Mouse (Mus musculus) natural killer cell, adult 2 months (primary cell): Measurements from ENCODE around the gene Grk3.
A peak's percentile ranks its signal among the peaks of the same experiment; 100 is the strongest.

Source experiments
- DNase-seq, 2 experiments: peaks; one replicate each; pipeline ENCODE4 v3.0.0; 2022; ENCODE audit warnings: low spot score in 2 of 2

Gene Grk3

DNA sequence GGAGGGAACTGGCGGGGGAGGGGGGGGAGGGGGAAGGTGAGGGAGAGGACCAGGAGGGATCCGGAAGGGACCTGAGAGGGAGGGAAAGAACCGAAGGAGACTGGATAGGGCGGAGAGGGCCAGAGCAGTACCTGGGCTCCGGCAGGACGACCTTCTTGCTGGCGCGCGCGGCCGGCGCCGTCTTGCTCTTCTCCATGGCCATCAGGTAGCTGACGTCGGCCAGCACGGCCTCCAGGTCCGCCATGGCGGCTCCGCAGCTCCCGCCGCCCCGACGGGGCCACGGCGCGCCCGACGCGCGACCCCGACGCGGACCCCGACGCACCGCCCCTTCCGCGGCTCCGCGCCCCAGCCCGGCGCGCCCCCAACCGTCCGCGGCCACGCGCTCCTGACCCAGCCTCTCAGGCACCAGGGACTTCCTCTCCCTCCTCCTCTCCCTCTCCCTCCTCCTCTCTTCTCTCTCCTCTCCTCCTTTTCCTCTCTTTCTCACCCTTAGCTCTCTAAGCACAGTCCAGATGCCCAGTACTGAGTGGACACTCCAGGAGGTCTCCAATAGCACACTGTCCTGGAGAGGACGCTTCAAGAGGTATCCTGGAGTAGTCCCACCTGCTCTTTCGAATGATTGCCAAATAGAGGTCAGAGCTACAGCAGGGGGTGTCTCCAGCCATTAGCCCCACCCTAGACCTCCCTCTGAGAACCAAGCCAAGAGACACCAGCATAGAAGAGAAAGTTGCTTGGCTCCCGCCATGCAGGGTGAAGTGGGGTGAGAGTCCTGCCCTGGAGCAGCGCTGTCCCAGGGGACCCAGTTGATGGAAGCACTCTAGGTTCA, at the start of gene Grk3:
Gene Grk3 (minus strand): TSS at position 556 of the 826 bp plus-strand sequence.
- DNase-seq = no peak

DNA sequence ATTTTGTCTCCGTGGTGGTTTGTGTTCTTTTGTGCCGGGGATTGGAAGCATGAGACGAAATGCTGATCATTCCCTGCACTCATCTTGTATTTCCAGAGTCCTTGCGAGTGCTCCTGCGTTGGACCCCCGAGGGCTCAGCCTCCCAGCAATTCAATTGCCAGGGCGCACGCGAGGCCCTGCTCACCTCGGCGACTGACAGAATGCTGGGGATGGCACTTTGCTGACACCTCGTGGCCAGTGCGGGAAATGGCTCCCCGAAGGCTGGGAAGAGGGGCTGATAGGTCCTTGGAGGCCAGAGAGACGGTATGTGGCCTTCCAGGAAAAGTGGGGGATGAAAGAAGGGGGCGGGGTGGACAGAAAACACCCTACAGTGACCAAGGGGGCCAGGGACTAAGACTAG, 38.7 kb upstream of the Grk3 start:
- DNase-seq = peak; percentile 42 to 65

GRCm38 (mm10) chr5:113050581-113051185, 35.1 kb upstream of the Grk3 start:
- no peak for DNase-seq

DNA sequence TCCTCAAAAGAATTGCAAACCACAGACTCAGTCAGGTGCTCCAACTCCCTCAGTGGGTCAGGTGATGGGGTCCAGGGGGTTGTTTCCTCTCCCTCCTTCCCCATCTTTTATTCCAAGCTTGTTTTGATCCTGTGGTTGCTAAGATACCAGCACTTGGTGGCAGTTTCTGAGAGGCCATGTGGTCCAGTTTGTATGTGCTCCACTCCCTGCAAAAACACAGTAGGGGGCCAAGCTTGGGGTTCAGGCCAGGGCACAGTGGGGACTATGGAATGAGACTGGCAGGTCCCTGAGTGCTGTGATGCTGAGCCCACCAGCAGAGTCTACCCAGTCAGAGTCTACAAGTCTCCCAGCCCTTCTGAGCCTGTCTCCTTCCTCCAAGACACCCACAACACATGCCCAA, 34.3 kb upstream of the Grk3 start:
- no peak for DNase-seq

- DNase-seq = no peak
These were observed 30.1 kb upstream of the Grk3 start for GRCm38 (mm10) chr5:113045511-113046273.

DNA sequence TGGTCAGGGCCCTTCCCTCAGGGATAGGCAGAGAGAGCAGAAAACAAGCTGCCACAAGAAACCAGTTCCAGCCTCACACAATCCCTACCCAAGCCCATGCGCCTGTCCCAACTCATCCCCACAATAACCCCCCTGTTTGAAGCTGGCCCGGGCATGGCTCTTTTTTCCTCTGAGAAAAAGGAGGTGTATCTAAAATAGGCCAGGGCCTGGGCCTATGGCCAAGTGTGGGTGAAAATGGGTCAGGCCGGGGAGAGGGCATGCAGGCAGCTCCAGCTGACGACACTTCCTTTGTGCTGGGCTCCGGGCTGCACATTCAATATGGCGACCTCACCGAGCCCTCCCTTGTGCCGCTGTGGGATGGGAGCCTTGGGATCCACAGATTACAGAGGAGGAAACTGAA, 27.9 kb upstream of the Grk3 start:
- no peak for DNase-seq

DNA sequence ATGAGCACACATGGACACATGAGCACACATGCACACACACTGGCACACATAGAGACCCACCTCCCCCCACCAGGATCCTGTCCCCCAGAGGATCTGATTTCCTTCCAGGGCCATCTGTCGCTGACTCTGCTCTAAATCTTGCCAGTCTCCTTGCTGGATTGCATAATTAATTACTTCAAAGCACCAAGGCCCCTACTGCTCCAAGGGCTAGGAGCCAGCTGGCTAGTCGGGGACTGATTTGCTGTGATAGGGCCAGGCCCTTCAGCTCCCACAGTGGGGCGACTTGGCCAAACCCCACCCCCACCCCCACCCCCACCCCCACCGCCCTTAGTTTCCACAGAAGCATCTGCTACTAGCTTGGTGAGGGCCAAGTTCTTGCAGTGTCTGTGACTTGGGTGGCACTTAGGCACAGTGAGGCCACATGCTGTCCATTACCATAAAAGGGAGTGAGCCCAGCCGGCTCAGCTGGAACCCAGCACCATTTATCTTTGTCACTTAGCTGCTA, 26.0 kb upstream of the Grk3 start:
- DNase-seq = no peak

DNA sequence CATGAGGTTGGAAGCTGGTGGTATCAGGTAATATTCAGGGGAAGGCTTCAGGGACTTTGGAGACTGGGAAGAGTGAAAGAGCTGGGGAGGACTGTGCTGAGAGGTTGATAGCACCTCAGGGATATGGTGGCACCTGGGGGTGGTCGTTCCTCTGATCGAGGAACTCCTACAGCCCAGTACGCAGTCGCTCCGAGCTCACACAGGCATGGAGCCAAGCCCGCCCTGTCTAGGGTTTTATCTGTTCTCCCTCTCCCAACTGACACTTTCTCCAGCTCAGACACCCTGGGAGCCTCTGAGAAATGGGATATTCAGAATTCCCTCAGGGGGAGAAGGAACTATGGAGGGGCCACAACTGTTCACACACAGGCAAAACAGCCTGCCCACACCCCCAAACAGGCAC, 25.2 kb upstream of the Grk3 start:
- no peak for DNase-seq

GRCm38 (mm10) chr5:113038601-113039000, 23.0 kb upstream of the Grk3 start:
- no peak for DNase-seq

DNA sequence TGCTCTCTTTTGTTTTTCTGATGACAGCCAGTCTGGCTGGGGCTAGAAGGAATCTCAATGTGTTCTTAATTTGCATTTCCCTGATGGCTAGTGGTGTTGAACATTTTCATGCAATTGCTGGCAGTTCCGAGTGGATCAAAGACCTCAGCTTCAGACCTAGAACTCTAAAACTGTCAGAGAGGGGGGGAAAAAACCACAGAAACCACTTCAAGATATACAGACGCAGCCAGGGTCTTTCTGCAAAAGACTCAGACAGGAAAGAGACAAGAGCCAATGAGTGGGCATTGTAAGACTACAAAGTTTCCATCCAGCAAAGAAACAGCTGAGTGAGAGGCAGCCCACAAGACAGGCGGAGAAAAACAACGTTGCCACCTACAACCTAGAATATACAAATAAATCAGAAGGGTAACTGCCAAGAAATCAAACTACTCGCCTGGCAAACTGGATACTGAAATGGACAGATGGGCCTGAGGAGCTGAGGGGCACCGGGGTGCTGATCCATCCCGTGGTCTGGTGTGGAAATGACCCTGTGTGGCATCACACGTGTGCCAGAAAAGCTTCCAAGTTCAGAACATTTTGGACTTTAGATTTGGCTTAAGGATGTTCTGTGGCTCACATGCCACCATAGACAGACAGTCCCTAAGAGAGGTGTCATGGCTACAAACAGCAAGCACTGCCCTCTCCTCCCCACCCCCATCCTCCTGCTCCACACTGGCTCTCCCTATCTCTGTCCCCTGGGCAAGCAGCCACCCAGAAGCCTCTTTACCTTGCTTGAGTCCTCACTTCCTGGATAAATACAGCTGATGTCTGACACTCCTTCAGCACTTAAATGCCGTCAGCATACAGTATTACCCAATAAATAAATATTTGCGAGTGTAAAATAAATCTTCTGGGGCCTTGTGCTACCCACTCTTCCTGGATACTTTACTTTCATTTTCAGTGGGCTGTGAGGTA, 19.8 kb upstream of the Grk3 start:
- DNase-seq = peak; percentile 58

- DNase-seq = no peak
These were observed 15.7 kb upstream of the Grk3 start for GRCm38 (mm10) chr5:113031201-113031754.

DNA sequence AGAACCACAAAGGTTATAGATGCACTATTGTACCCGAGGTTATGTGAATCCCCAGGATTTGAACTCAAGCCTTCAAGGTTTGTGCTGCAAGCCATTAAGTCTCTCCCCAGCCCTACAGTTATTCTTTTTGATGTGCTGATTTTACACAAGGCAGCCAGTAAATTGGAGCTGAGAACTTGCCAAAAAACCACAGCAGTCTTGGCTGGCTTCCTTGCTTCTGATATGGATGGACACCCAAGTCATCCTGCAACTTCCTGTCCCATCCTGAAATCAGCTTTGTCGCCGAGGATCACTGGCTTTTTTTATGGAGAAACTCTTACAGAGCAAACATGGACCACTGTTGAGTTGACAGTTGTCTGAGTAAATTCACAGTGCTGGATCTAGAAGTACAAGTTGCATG, 14.5 kb upstream of the Grk3 start:
- no peak for DNase-seq

DNA sequence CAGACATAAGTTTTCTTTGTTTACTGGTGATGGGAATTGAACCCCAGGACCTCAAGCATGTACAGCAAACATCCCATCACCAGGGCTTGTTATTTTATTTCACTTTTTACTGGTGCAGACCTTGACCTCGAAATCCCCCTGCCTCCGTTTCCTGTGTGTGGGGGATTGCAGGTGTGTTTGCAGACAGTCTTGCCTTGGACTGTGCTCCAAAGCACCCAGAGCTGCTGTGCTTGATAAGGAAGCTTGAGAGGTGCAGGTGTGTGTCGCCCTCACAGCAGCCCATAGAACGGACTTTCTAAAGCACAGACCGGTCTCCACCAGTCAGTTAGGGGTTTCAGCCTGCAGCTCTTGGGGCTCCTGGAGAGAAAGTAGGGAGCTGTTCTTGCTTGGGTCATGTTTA, 11.1 kb upstream of the Grk3 start:
- no peak for DNase-seq

GRCm38 (mm10) chr5:113024154-113024764, 8.7 kb upstream of the Grk3 start:
- peak in 1 of 2 experiments; percentile 12 for DNase-seq

DNA sequence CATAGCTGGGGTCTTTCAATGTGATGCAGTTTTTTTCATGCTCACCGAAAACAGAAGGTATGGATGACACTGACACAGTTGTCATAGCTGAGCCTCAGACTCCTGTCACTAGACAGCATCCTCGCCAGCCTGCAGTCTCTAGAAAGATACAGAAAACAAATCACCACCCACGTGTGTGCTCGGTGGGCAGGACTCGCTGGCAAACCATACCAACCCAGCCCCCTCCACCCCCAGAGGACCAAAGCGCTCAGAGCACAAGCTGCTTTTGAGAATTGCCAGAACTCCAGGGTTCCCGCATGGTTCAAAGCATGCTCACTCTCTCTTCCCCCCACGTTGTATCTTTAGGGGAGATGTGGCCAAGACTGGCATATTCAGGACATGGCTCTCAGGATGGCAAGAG, 2.6 kb upstream of the Grk3 start:
- no peak for DNase-seq

GRCm38 (mm10) chr5:113017004-113017403, 1.4 kb upstream of the Grk3 start:
- DNase-seq = no peak

DNA sequence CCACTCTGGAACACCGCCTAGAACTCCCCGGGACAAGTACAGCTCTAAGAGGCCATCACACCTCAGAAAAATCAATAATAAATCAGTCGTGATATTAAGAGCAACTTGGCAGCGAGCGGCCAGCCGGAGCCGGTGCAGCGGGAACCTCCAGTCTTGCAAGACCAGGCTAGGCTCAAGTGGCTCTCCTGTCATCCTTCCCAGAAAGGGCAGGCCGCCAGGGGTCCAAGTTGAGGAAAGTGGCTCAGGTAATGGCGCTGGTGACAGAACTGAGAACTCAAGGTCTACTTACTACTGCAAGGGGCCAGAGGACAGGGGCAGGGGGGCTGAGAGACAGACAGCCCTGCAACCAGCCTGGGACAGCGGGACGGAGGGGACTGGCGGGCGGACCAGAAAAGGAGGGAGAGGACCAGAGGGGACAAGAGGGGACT, 769 bp downstream of the Grk3 start:
- DNase-seq = no peak

GRCm38 (mm10) chr5:113014111-113014807, 1.3 kb downstream of the Grk3 start:
- no peak for DNase-seq

GRCm38 (mm10) chr5:113011926-113012325, 3.7 kb downstream of the Grk3 start:
- no peak for DNase-seq
